Mouse (Mus musculus) thymus, adult 2 months (tissue): ENCODE measurements around the gene Ntm. TPM values are rescaled to one million over a fixed set of nuclear protein-coding genes. Genes with fewer than 3 reads are reported as not detected.

ENCODE experiments used
- DNase-seq: peaks from one replicate; pipeline ENCODE4 v3.0.0; 2021
- H3K27ac ChIP-seq: fragments of 200-500 bp; 2 replicates; pipeline ENCODE4 v1.5.1; 2012; ENCODE audit warnings: low read length, control low read depth; ENCODE audit not compliant: control insufficient read depth, insufficient read depth
- H3K27me3 ChIP-seq: fragments of 200-500 bp; 2 replicates; pipeline ENCODE4 v1.6.1; 2012; ENCODE audit warnings: mild to moderate bottlenecking, low read length, moderate library complexity, mixed read lengths; ENCODE audit not compliant: control insufficient read depth, insufficient read depth
- H3K36me3 ChIP-seq: fragments of 200-500 bp; 2 replicates; pipeline ENCODE4 v1.6.1; 2012; ENCODE audit warnings: mild to moderate bottlenecking, low read length, moderate library complexity; ENCODE audit not compliant: control insufficient read depth, insufficient read depth
- H3K4me1 ChIP-seq: fragments of 200-500 bp; replicated peaks from 2 replicates; pipeline ENCODE4 v1.6.1; 2012; ENCODE audit warnings: low read length; ENCODE audit not compliant: control insufficient read depth, insufficient read depth
- H3K4me3 ChIP-seq: fragments of 200-500 bp; 2 replicates; pipeline ENCODE4 v1.5.1; 2012; ENCODE audit warnings: mild to moderate bottlenecking, low read length, control low read depth, moderate library complexity; ENCODE audit not compliant: control insufficient read depth, insufficient read depth
- CTCF ChIP-seq: fragments of 200-500 bp; IDR thresholded peaks from 2 replicates; pipeline ENCODE4 v1.5.1; 2012; ENCODE audit warnings: mild to moderate bottlenecking, control low read depth, low read length, moderate library complexity, borderline replicate concordance; ENCODE audit not compliant: control insufficient read depth, poor library complexity, insufficient read depth; ENCODE audit errors: extremely low read depth
- POLR2A ChIP-seq: fragments of 200-500 bp; IDR thresholded peaks from 2 replicates; pipeline ENCODE4 v1.6.1; 2012; ENCODE audit warnings: mild to moderate bottlenecking, low read length, control low read depth, moderate library complexity; ENCODE audit not compliant: control insufficient read depth, poor library complexity, insufficient read depth; ENCODE audit errors: extremely low read depth
- WGBS: fragments of 180-500 bp; shearing (Covaris S2); methylation state at CpG from one replicate; pipeline ENCODE4 v1.1.7; 2018; 5-methylcytosine and 5-hydroxymethylcytosine counted together
- polyA plus RNA-seq: library from polyadenylated mRNA; depleted of rRNA; stranded (reverse); fragments of >200 nt; gene quantifications from 2 replicates; pipeline ENCODE4 v1.2.3, GENCODE M21; 2012

The Ntm gene
- polyA plus RNA-seq, 1 experiment: 0.19 TPM

DNA sequence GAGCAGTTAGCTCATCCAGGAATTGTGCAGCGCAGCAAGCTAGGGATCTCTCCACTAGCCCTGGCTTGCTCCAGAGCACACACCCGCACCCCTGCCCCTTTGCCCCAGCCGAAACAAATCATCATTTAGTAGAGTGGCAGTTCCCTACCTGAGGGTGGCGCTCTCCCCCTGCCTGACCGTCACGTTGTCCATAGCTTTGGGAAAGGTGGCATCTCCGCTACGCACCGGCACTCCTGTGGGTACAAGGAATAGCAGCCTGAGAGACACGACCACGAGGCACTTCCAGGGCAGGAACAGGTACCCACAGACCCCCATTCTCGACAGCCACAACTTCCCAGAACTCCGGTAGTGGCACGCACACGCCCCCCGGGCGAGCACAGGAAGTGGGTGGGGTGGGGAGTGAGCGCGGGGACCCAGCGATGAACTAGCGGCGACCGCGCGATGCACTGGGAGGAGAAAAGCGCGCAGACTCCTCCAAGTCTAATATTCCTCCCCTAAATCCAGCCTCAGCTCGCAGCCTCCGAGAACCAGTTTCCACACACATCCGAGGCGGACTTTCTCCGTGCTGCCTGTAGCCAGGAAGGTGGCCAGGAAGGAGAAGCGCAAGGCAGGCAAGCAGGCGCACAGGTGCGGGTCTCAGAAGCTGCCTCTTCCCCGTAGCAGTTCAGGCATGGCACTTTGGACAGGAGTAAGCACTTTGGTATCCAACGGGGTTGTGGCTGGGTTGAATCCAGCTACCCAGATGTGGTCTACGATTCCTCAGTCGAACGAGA lies 551.3 kb downstream of the Ntm start:
- Histone ChIP-seq H3K36me3 (no peaks in the 10 kb centered on the region), H3K4me1 (no peaks in the 10 kb centered on the region), H3K27me3 (no peaks in the 10 kb centered on the region; the same call in 1 of the 2 replicates), H3K4me3 (no peak overlapping the region), H3K27ac (no peak overlapping the region)
- TF ChIP-seq POLR2A (no peak), CTCF (no peak)
- DNase-seq: no peak
- 3% methylated on average over 40 of the region's 40 CpGs for WGBS

DNA sequence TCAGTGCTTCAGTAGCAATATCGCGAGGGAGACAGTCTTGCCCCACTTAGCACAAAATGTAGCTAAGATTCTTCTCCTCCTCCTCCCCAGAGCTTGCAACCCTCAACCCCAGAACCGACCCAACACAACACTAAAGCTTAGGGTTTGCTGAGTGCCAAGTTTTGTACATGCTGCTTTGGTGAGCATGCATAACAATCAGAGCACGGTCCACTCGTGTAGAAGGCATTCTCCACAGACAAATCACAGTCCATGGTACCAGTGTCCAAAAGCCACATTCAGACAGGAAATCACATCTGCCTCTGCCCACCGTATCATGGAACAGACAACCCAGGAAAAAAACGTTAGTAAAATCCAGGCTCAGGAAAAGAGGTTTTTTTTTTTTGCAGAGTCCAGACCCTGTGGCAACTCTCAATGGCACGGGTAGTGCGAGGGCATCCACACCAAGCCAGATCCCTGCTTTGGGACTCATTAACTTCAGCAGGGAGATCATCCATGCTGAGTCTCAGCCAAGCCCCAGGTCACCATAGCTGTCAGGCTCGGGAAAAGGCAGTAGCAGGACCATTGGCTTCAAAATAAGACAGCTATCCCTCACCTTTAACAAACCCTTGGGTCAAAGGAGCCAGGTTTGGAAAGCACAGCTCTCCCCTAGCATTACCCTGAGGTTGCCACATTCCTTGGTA lies 552.1 kb downstream of the Ntm start:
- no peak overlapping the region for H3K4me3 ChIP-seq
- WGBS: 59% methylated on average over 10 of the region's 10 CpGs

DNA sequence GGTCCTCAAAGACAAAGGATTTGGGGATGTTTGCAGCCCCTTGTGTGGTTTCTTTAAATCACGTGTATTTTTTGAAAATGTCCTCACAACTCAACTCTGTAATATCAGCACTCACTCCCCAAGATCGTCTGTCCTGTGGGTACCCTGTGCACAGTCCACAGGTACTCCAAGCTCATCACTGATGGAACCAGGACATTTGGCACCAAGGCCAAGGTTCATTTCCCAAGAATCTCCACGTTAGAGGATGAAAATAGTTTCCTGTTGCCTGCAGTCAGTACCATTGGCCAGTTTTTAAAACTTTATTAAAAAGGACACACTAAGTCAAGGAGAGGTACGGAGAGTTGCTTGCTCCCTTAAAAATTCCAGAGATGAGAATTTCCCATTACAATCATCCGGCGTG lies 552.7 kb downstream of the Ntm start:
- Histone ChIP-seq H3K36me3 (no peaks in the 10 kb centered on the region), H3K4me1 (no peaks in the 10 kb centered on the region), H3K27me3 (no peaks in the 10 kb centered on the region; the same call in 1 of the 2 replicates), H3K27ac (no peak overlapping the region), H3K4me3 (no peak overlapping the region)
- 84% methylated on average over 6 of the region's 6 CpGs for WGBS
- no peak for DNase-seq
- TF ChIP-seq CTCF (no peak), POLR2A (no peak)

More for the DNA sequence above, 552.1 kb downstream of the Ntm start:
- H3K27me3 ChIP-seq: no peaks in the 10 kb centered on the region; the same call in 1 of the 2 replicates
- H3K36me3 ChIP-seq: no peaks in the 10 kb centered on the region
- no peak for DNase-seq
- no peaks in the 10 kb centered on the region for H3K4me1 ChIP-seq
- no peak overlapping the region for H3K27ac ChIP-seq
- TF ChIP-seq POLR2A (no peak), CTCF (no peak)

DNA sequence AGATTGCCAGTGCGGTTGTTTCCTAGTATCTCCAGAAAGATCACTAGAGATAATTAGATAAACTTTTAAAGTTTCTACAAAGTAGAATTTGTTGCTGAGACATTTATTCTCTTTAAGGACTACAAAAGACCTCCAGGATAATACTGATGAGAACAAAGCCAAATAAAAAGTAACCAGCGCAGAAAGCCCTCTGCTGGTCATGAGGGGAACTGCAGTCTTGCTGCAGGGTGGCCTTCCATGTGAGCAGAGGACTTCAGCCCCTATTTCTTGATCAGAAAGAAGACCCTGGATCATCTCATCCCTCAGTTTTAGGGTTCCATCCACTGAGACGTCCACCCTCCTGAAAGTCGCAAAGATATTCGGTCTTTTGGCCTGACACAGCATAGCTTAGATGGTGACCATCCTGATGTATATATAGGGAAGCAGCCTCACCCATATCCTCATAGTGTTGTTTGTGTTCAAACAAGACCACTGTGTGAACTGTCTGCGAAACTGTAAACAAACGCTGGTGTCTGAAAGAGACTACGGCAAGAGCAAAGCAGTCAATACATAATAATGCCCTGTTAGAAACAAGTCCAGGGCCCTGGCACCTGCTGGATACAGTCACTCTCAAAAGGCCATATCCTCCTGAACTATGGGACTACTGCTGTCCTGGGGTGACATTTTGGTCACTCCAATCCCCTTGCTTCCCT lies 553.6 kb downstream of the Ntm start:
- Histone ChIP-seq H3K27me3 (no peaks in the 10 kb centered on the region; the same call in 1 of the 2 replicates), H3K4me1 (no peaks in the 10 kb centered on the region), H3K36me3 (no peaks in the 10 kb centered on the region), H3K4me3 (no peak overlapping the region), H3K27ac (no peak overlapping the region)
- DNase-seq: no peak
- WGBS: 64% methylated on average over 8 of the region's 8 CpGs
- TF ChIP-seq POLR2A (no peak), CTCF (no peak)

DNA sequence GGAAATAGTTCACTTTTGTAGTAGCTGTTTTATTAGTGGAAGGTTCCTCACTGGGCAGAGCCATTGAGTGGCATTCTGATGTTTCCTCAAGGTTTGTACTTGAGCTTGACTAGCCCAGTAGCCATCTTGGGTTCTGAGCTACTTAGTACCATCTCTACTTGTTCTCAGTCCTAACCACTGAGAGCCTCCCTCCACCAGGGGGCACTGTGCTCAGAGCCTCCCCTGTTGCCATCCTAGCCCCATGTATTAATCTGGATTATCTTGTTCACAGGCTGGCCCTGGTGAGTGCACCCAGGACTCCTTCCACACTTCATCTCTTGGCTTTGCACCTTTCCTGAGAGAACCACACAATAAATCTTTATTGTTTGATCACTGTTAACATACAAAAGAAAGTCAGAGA lies 555.0 kb downstream of the Ntm start:
- H3K27ac ChIP-seq: no peak overlapping the region
- no peak for TF ChIP-seq CTCF
- TF ChIP-seq POLR2A: no peak
- H3K27me3 ChIP-seq: no peaks in the 10 kb centered on the region; the same call in 1 of the 2 replicates
- DNase-seq: no peak
- no peak overlapping the region for H3K4me3 ChIP-seq
- H3K4me1 ChIP-seq: no peaks in the 10 kb centered on the region
- no peaks in the 10 kb centered on the region for H3K36me3 ChIP-seq

DNA sequence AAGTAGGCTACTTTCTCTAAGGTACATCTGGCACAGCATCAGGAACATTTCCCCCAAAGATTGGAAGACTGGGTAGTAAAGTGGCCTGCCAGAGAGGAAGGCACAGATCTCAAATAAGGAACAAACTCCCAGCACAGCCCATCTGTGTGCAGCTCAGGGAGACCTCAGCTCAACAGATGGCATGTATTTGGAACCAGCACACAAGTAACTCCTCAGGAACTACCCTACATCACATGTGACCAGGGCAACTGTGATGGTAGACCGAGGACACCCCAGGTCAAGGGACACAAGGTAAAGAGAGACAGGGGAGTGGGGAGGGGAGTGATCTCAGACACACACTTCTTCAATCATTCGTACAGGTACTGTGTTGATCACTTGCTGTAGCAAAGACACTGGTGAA lies 556.0 kb downstream of the Ntm start:
- WGBS: 95% methylated on average over 2 of the region's 2 CpGs
- TF ChIP-seq POLR2A: no peak
- no peak for TF ChIP-seq CTCF
- H3K36me3 ChIP-seq: no peaks in the 10 kb centered on the region

More for the DNA sequence above, 556.0 kb downstream of the Ntm start:
- H3K27me3 ChIP-seq: no peaks in the 10 kb centered on the region
- no peak for DNase-seq
- no peaks in the 10 kb centered on the region for H3K4me1 ChIP-seq
- no peak overlapping the region for H3K27ac ChIP-seq
- no peak overlapping the region for H3K4me3 ChIP-seq
